Mouse (Mus musculus) CH12.LX (cell line): ENCODE measurements at regions not wholly inside any gene's neighbourhood (a gene's known extent, or its start where the extent isn't known, plus 50 kb on each side); places are given as distances from the start of the nearest gene placed in this dataset.
A peak's percentile ranks its signal among the peaks of the same experiment; 100 is the strongest.

Experiments used
- DNase-seq: peaks from one replicate; pipeline ENCODE4 v3.0.0-alpha.2; 2013; ENCODE audit errors: extremely low read depth
- H3K27ac ChIP-seq: 2 replicates; pipeline ENCODE4 v1.5.1; 2012; ENCODE audit warnings: low read depth, mild to moderate bottlenecking, control low read depth, moderate library complexity; ENCODE audit not compliant: insufficient read depth
- H3K27me3 ChIP-seq: replicated peaks from 2 replicates; pipeline ENCODE3; 2012; ENCODE audit warnings: inconsistent platforms
- H3K36me3 ChIP-seq, 2 experiments: replicated peaks in 1 of 2; 2 replicates each; pipeline versions ENCODE3 to v1.6.1; 2012; ENCODE audit warnings: inconsistent platforms in 1 of 2, low read length in 1 of 2, mild to moderate bottlenecking in 1 of 2, mixed read lengths in 1 of 2, moderate library complexity in 1 of 2; ENCODE audit not compliant: control insufficient read depth in 1 of 2, insufficient read depth in 1 of 2
- H3K4me1 ChIP-seq, 2 experiments: 2 replicates each; pipeline ENCODE4 v1.6.1; 2012; ENCODE audit warnings: inconsistent platforms in 1 of 2, moderate library complexity in 1 of 2; ENCODE audit not compliant: insufficient read depth in 2 of 2, control insufficient read depth in 1 of 2
- H3K4me2 ChIP-seq: 2 replicates; pipeline ENCODE4 v1.6.1; 2012; ENCODE audit warnings: low read depth, mild to moderate bottlenecking, control low read depth; ENCODE audit not compliant: poor library complexity, insufficient read depth, severe bottlenecking
- H3K4me3 ChIP-seq, 3 experiments: fragments of 150-350 bp in 1 of 3; sonication (generic) in 1 of 3; replicated peaks in 1 of 3; 2 replicates each; pipeline versions ENCODE3 to v1.5.1; 2011 to 2012; ENCODE audit warnings: low read depth in 2 of 3, low read length in 2 of 3, mild to moderate bottlenecking in 2 of 3, moderate library complexity in 2 of 3, control low read depth in 1 of 3, improper control_type of control experiment in 1 of 3, inconsistent platforms in 1 of 3, mixed read lengths in 1 of 3; ENCODE audit not compliant: poor library complexity in 1 of 3
- H3K79me2 ChIP-seq: replicated peaks from 2 replicates; pipeline ENCODE4 v1.6.1; 2012; ENCODE audit warnings: mild to moderate bottlenecking, moderate library complexity; ENCODE audit not compliant: control insufficient read depth, poor library complexity, insufficient read depth, severe bottlenecking; ENCODE audit errors: extremely low read depth
- H3K9ac ChIP-seq: 2 replicates; pipeline ENCODE4 v1.6.1; 2012; ENCODE audit warnings: low read depth, mild to moderate bottlenecking, control low read depth, moderate library complexity; ENCODE audit not compliant: insufficient read depth
- H3K9me3 ChIP-seq: replicated peaks from 2 replicates; pipeline ENCODE3; 2012; ENCODE audit warnings: low read length, inconsistent platforms, mixed read lengths
- CHD1 ChIP-seq: IDR thresholded peaks from 2 replicates; pipeline ENCODE4 v1.6.1; 2012; ENCODE audit warnings: low read depth, low read length, improper control_type of control experiment, inconsistent platforms
- CHD2 ChIP-seq: IDR thresholded peaks from 2 replicates; pipeline ENCODE4 v1.6.1; 2011; ENCODE audit warnings: low read length, improper control_type of control experiment
- CTCF ChIP-seq, 2 experiments: IDR thresholded peaks in 1 of 2; conservative IDR thresholded peaks in 1 of 2; 2 replicates each; pipeline ENCODE4 v1.5.1; 2011 to 2012; ENCODE audit warnings: low read depth in 2 of 2, low read length in 2 of 2, improper control_type of control experiment in 1 of 2, inconsistent platforms in 1 of 2, mild to moderate bottlenecking in 1 of 2, moderate library complexity in 1 of 2
- E2F4 ChIP-seq: IDR thresholded peaks from 2 replicates; pipeline ENCODE4 v1.6.1; 2011; ENCODE audit warnings: low read depth, low read length, improper control_type of control experiment; ENCODE audit not compliant: insufficient replicate concordance
- ELF1 ChIP-seq: IDR thresholded peaks from 2 replicates; pipeline ENCODE4 v1.6.1; 2014; ENCODE audit warnings: low read depth, mild to moderate bottlenecking, inconsistent platforms, low read length, improper control_type of control experiment
- EP300 ChIP-seq: IDR thresholded peaks from 2 replicates; pipeline ENCODE4 v1.6.1; 2011; ENCODE audit warnings: low read length, improper control_type of control experiment
- GABPA ChIP-seq: IDR thresholded peaks from 2 replicates; pipeline ENCODE4 v1.6.1; 2012; ENCODE audit warnings: low read depth, low read length, improper control_type of control experiment, inconsistent platforms; ENCODE audit not compliant: insufficient replicate concordance
- IRF4 ChIP-seq: IDR thresholded peaks from 2 replicates; pipeline ENCODE4 v1.6.1; 2014; ENCODE audit warnings: low read depth, mild to moderate bottlenecking, inconsistent platforms, low read length, improper control_type of control experiment
- JUND ChIP-seq: conservative IDR thresholded peaks from 2 replicates; pipeline ENCODE4 v1.6.1; 2011; ENCODE audit warnings: low read depth, low read length, improper control_type of control experiment
- MAFK ChIP-seq: IDR thresholded peaks from 2 replicates; pipeline ENCODE4 v1.6.1; 2011; ENCODE audit warnings: low read length, improper control_type of control experiment; ENCODE audit not compliant: insufficient replicate concordance
- MYC ChIP-seq: IDR thresholded peaks from 2 replicates; pipeline ENCODE4 v1.6.1; 2011; ENCODE audit warnings: low read depth, mild to moderate bottlenecking, improper control_type of control experiment, low read length
- NELFE ChIP-seq: IDR thresholded peaks from 2 replicates; pipeline ENCODE4 v1.6.1; 2011; ENCODE audit warnings: low read depth, low read length, improper control_type of control experiment
- RCOR1 ChIP-seq: conservative IDR thresholded peaks from 2 replicates; pipeline ENCODE4 v1.6.1; 2012; ENCODE audit warnings: low read depth, mild to moderate bottlenecking, inconsistent platforms, low read length, improper control_type of control experiment
- SMC3 ChIP-seq: IDR thresholded peaks from 2 replicates; pipeline ENCODE4 v1.6.1; 2011; ENCODE audit warnings: low read depth, low read length, improper control_type of control experiment
- TBP ChIP-seq: conservative IDR thresholded peaks from 2 replicates; pipeline ENCODE4 v1.6.1; 2011; ENCODE audit warnings: low read depth, low read length, improper control_type of control experiment
- TCF12 ChIP-seq: IDR thresholded peaks from 2 replicates; pipeline ENCODE4 v1.6.1; 2014; ENCODE audit warnings: low read depth, mild to moderate bottlenecking, inconsistent platforms, low read length, improper control_type of control experiment
- ZC3H11A ChIP-seq: IDR thresholded peaks from 2 replicates; pipeline ENCODE4 v1.6.1; 2012; ENCODE audit warnings: low read depth, mild to moderate bottlenecking, inconsistent platforms, low read length, improper control_type of control experiment
- ZKSCAN1 ChIP-seq: IDR thresholded peaks from 2 replicates; pipeline ENCODE4 v1.6.1; 2012; ENCODE audit warnings: low read depth, inconsistent platforms, low read length, improper control_type of control experiment, borderline replicate concordance
- dilution Hi-C: fragments of 300-500 bp; cut with MboI; formaldehyde crosslinking; loops from 2 replicates; pipeline ENCODE4 v1.14.3; 2020; ENCODE audit warnings: low sequenced_read_pairs; ENCODE audit not compliant: extremely low pct_unique_long_range_greater_than_20kb, extremely low pct_ligation_motif_present
- in situ Hi-C: fragments of 300-500 bp; cut with MboI; formaldehyde crosslinking; loops from 3 replicates; pipeline ENCODE4 v1.14.3; 2019; ENCODE audit warnings: low sequenced_read_pairs, low pct_ligation_motif_present, low pct_unique_long_range_greater_than_20kb, mixed read lengths

- dilution Hi-C loops: no loop called here
- no peak overlapping the region for H3K4me3 ChIP-seq
- H3K79me2 ChIP-seq: no peaks in the 10 kb centered on the region
- no peak for DNase-seq
- no peak overlapping the region for H3K9ac ChIP-seq
- in situ Hi-C loops: loop anchor here (25.0 kb wide), 1 partner anchor 647 kb away; the partner anchor contains the start of gene Tmem247
- H3K27me3 ChIP-seq: no peaks in the 10 kb centered on the region
- no peaks in the 10 kb centered on the region for H3K36me3 ChIP-seq
- peaks cover 15 to 18% of the 10 kb centered on the region in 2 experiments for H3K4me1 ChIP-seq
- TF ChIP-seq ELF1: no peak
- TF ChIP-seq MAFK: no peak
- TF ChIP-seq E2F4: no peak
- TF ChIP-seq JUND: no peak
- TF ChIP-seq CTCF (conservative IDR thresholded peaks at IDR 0.05 in 1 of 2, IDR thresholded peaks at IDR 0.05 in 1 of 2; ENCODE audit: low read depth in 2 of 2, low read length in 2 of 2): no peak
- TF ChIP-seq NELFE: no peak
- TF ChIP-seq GABPA: no peak
- no peak for TF ChIP-seq TBP
- no peak for TF ChIP-seq ZC3H11A
- TF ChIP-seq TCF12: no peak
- no peak for TF ChIP-seq MYC
- TF ChIP-seq RCOR1: no peak
- no peak for TF ChIP-seq EP300
- no peak for TF ChIP-seq SMC3
- no peak for TF ChIP-seq CHD1
- no peak for TF ChIP-seq ZKSCAN1
- no peaks in the 10 kb centered on the region for H3K9me3 ChIP-seq
- H3K4me2 ChIP-seq: no peak overlapping the region
- H3K27ac ChIP-seq: no peak overlapping the region
Observed at GRCm38 (mm10) chr17:87559641-87560040, 76.1 kb upstream of the Epcam start.

DNA sequence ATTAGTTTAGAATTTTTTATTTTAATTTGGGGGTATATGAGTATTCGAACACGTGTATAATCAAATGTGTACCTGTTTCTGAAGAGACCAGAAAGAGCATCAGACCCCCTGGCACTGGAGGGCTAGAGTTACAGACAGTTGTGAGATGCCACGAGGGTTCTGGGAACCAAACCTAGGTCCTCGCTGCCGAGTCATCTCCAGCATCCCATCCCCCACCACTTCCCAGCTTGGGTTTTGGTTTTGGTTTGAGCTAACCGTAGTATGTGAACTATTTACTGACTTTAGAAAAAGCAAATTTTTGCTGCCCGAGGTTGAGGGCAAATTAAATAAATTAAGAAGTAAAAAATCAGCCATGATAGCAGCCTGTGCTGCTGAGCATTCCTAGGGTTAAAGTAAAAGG is 74.9 kb upstream of the Epcam start:
- Histone ChIP-seq H3K9ac (no peak overlapping the region), H3K36me3 (no peaks in the 10 kb centered on the region), H3K4me2 (no peak overlapping the region), H3K4me1 (peaks cover 15 to 18% of the 10 kb centered on the region in 2 experiments), H3K4me3 (no peak overlapping the region), H3K27ac (no peak overlapping the region), H3K9me3 (no peaks in the 10 kb centered on the region), H3K79me2 (no peaks in the 10 kb centered on the region), H3K27me3 (no peaks in the 10 kb centered on the region)
- TF ChIP-seq JUND (0 out of 2 replicates have a peak, but pooled peaks have one; percentile 18), CHD1 (no peak), CHD2 (peak; percentile 84), IRF4 (peak; percentile 82), EP300 (peak; percentile 56)
- in situ Hi-C loops: loop anchor here (25.0 kb wide), 1 partner anchor 649 kb away; the partner anchor contains the start of gene Tmem247
- dilution Hi-C loops: no loop called here
- peak; percentile 48 for DNase-seq
